Mouse (Mus musculus) heart, postnatal 0 days (tissue): ENCODE results near the gene Slc35c1.

Experiments used
- CTCF ChIP-seq: IDR thresholded peaks from 2 replicates; pipeline ENCODE4 v1.5.1; 2016; ENCODE audit warnings: antibody characterized with exemption, control low read depth, low read depth
- EP300 ChIP-seq: IDR thresholded peaks from 2 replicates; pipeline ENCODE4 v1.6.1; 2016; ENCODE audit warnings: antibody characterized with exemption, low read depth

- TF ChIP-seq CTCF (no peak), EP300 (no peak)
Measured at GRCm38 (mm10) chr2:92447121-92447740, 13.1 kb downstream of the Slc35c1 start.
